Mouse (Mus musculus): ENCODE results near the gene Gm19684.
"Not testable (repeated sequence)": the region's sequence is repeated elsewhere in the genome, so short reads cannot be mapped to it uniquely, and the experiment has no call there.

Gene Gm19684

DNA sequence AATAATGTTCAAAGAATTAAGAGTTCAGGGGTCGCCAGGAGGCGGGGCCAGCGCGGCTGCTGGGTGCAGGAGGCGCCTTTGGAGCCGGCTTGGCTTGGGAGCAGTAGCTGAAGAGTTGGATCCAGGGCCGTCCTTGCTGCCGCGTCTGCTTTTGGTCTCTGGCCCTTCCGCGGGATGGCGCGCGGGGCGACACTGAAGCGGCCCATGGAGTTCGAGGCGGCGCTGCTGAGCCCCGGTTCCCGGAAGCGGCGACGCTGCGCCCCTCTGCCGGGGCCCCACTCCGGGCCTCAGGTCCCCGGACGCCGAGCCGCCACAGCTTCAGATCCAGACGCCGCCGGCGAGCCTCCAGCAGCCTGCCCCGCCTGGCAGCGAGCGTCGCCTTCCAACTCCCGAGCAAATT, 57.5 kb downstream of the Gm19684 start:
- not testable (repeated sequence) for DNase-seq
